Mouse (Mus musculus): ENCODE data around the gene Pgap3. TPM values are rescaled to one million over a fixed set of nuclear protein-coding genes. Genes with fewer than 3 reads are reported as not detected.

Pgap3 gene
- polyA plus RNA-seq, 1 experiment from 2014 or later: 6.7 TPM

- no peak overlapping the region; the same call in 1 of the 2 replicates for H3K4me3 ChIP-seq (ENCODE audit: low read depth, low read length)
- H3K27me3 ChIP-seq (ENCODE audit: control insufficient read depth, insufficient read depth, low read length): peaks cover 86% of the 10 kb centered on the region
- H3K4me2 ChIP-seq (ENCODE audit: low read depth): no peak overlapping the region
- no peaks in the 10 kb centered on the region for H3K9me3 ChIP-seq (ENCODE audit: control insufficient read depth, low read length)
- no peak overlapping the region for H3K27ac ChIP-seq (ENCODE audit: low read depth, low read length)
- H3K9ac ChIP-seq (ENCODE audit: low read length): no peak overlapping the region
- WGBS: 8% methylated on average over 11 of the region's 11 CpGs
- peaks cover 13% of the 10 kb centered on the region for H3K4me1 ChIP-seq (ENCODE audit: control insufficient read depth, insufficient read depth, low read length)
- ATAC-seq (ENCODE audit: insufficient read depth, low FRiP score, low TSS enrichment) (no peak), DNase-seq (ENCODE audit: low spot score) (no peak)
- H3K36me3 ChIP-seq (ENCODE audit: control insufficient read depth, insufficient read depth, low read length): no peaks in the 10 kb centered on the region
These were observed 60.5 kb downstream of the Pgap3 start for GRCm38 (mm10) chr11:98339679-98340287.

GRCm38 (mm10) chr11:98339071-98339501, 61.2 kb downstream of the Pgap3 start:
- ATAC-seq (ENCODE audit: insufficient read depth, low FRiP score, low TSS enrichment) (no peak), DNase-seq (ENCODE audit: low spot score) (no peak)
- H3K9ac ChIP-seq (ENCODE audit: low read length): peak overlapping the region; percentile 29; the same call in 1 of the 2 replicates
- H3K27me3 ChIP-seq (ENCODE audit: control insufficient read depth, insufficient read depth, low read length): peaks cover 89% of the 10 kb centered on the region
- peak overlapping the region; percentile 44 for H3K4me3 ChIP-seq (ENCODE audit: low read depth, low read length)
- H3K36me3 ChIP-seq (ENCODE audit: control insufficient read depth, insufficient read depth, low read length): no peaks in the 10 kb centered on the region
- peak overlapping the region; percentile 73 for H3K4me2 ChIP-seq (ENCODE audit: low read depth)
- H3K4me1 ChIP-seq (ENCODE audit: control insufficient read depth, insufficient read depth, low read length): peaks cover 13% of the 10 kb centered on the region
- H3K9me3 ChIP-seq (ENCODE audit: control insufficient read depth, low read length): no peaks in the 10 kb centered on the region
- no peak overlapping the region for H3K27ac ChIP-seq (ENCODE audit: low read depth, low read length)
- 0% methylated on average over 18 of the region's 19 CpGs for WGBS

Other genes starting within 250 kb of the Pgap3 start
- 74.6 and 75.3 TPM in 2 replicates for gene Med1, start 207.2 kb downstream of the Pgap3 start, polyA plus RNA-seq (2014; fragmentation: Nextera tagmentation; extraction: Ambion mirVana)
- 13.1 TPM in 2 replicates for gene Cdk12, start 197.4 kb downstream of the Pgap3 start, polyA plus RNA-seq (2014; fragmentation: Nextera tagmentation; extraction: Ambion mirVana)
- gene Neurod2, start 70.8 kb downstream of the Pgap3 start, polyA plus RNA-seq (2014; fragmentation: Nextera tagmentation; extraction: Ambion mirVana): 1.2 TPM in 2 replicates
- 0.15 TPM in 1 of 2 replicates, not detected in the other for gene Ppp1r1b, start 52.1 kb downstream of the Pgap3 start, polyA plus RNA-seq (2014; fragmentation: Nextera tagmentation; extraction: Ambion mirVana)
- gene Stard3, start 42.1 kb downstream of the Pgap3 start, polyA plus RNA-seq (2014; fragmentation: Nextera tagmentation; extraction: Ambion mirVana): 39.7 and 45.6 TPM in 2 replicates
- 3.1 and 3.9 TPM in 2 replicates for gene Tcap, start 16.7 kb downstream of the Pgap3 start, polyA plus RNA-seq (2014; fragmentation: Nextera tagmentation; extraction: Ambion mirVana)
- 0.40 and 0.91 TPM in 2 replicates for gene Pnmt, start 14.0 kb downstream of the Pgap3 start, polyA plus RNA-seq (2014; fragmentation: Nextera tagmentation; extraction: Ambion mirVana)
- 22.3 and 24.5 TPM in 2 replicates for gene Erbb2, start 12.0 kb upstream of the Pgap3 start, polyA plus RNA-seq (2014; fragmentation: Nextera tagmentation; extraction: Ambion mirVana)
- 133 and 151 TPM in 2 replicates for gene Mien1, start 38.5 kb upstream of the Pgap3 start, polyA plus RNA-seq (2014; fragmentation: Nextera tagmentation; extraction: Ambion mirVana)
- 1.4 and 1.9 TPM in 2 replicates for gene Grb7, start 45.9 kb upstream of the Pgap3 start, polyA plus RNA-seq (2014; fragmentation: Nextera tagmentation; extraction: Ambion mirVana)
- not detected in 2 replicates for gene Ikzf3, start 145.5 kb upstream of the Pgap3 start, polyA plus RNA-seq (2014; fragmentation: Nextera tagmentation; extraction: Ambion mirVana)
- gene Zpbp2, start 150.6 kb upstream of the Pgap3 start, polyA plus RNA-seq (2014; fragmentation: Nextera tagmentation; extraction: Ambion mirVana): 0.16 TPM in 1 of 2 replicates, not detected in the other
- 11.1 and 14.5 TPM in 2 replicates for gene Ormdl3, start 186.9 kb upstream of the Pgap3 start, polyA plus RNA-seq (2014; fragmentation: Nextera tagmentation; extraction: Ambion mirVana)
- gene Lrrc3c, start 197.8 kb upstream of the Pgap3 start, polyA plus RNA-seq (2014; fragmentation: Nextera tagmentation; extraction: Ambion mirVana): not detected in 2 replicates
- 0.64 and 1.5 TPM in 2 replicates for gene Gm12355, start 225.2 kb upstream of the Pgap3 start, polyA plus RNA-seq (2014; fragmentation: Nextera tagmentation; extraction: Ambion mirVana)
- not detected in 2 replicates for gene Gsdma3, start 225.9 kb upstream of the Pgap3 start, polyA plus RNA-seq (2014; fragmentation: Nextera tagmentation; extraction: Ambion mirVana)
- gene Gsdma2, start 246.3 kb upstream of the Pgap3 start, polyA plus RNA-seq (2014; fragmentation: Nextera tagmentation; extraction: Ambion mirVana): 0.17 TPM in 1 of 2 replicates, not detected in the other

Measured in neural tube, embryonic 11.5 days (tissue).